Comparison of ENCODE assay signal across 8 mouse cellular contexts in the genomic region with DNA sequence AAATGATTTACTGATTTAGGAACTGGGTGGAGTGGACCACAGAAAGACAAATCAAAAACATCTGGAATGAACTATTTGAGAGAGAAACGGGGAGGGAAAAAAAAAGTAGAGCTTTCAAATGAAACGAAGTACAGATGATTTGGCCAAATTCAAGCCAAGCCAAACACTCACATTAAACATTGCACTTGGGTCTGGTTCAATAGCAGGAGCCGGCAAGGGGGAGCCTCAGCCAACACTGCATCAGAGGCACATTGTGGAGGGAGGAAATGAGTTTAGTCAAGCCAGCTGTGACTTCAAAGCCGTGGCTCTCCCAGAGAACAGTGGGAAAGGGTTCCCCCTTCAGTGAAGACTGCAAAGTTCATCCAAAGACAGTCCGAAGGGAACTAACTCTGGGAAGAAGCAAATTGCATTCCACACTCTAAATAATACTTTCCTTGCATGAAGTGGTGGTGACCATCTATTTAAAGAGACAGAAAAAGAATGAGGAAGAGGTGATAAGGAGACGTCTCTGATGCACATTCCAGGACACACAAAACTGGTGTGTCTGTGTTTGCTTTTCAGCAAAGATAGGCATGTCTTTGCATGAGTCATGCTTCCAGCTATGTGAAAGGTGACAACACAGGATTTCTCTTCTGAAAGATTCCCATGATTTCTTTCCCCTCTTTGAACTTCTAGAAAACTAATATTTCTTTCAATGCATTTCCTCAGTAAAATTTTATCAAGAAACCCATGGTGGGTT.
DNase-seq lines count a peak whose midpoint lies in the region; ATAC-seq lines count a peak whose summit lies in the region.

No protein-coding gene starts in this region.

- H3K27me3 ChIP-seq in liver, embryonic 12.5 days (replicated peaks), result no peaks in the 10 kb centered on the region
- no peaks in the 10 kb centered on the region for H3K27me3 ChIP-seq in kidney, embryonic 14.5 days (ENCODE audit: control insufficient read depth, insufficient read depth, low read length)

- H3K27ac ChIP-seq in liver, embryonic 12.5 days, result no peak overlapping the region
- no peak overlapping the region for H3K27ac ChIP-seq in kidney, embryonic 14.5 days (ENCODE audit: low read depth, low read length)

- H3K4me3 ChIP-seq in liver, embryonic 12.5 days, result no peak overlapping the region
- no peak overlapping the region for H3K4me3 ChIP-seq in kidney, embryonic 14.5 days (ENCODE audit: low read length)

- ATAC-seq in liver, embryonic 12.5 days, result no peak
- peak; percentile 96 for ATAC-seq in kidney, embryonic 14.5 days (ENCODE audit: low FRiP score, low TSS enrichment)
- no peak for ATAC-seq in CD4-positive, CD25-positive, alpha-beta regulatory T cell, adult 4 months

- H3K36me3 ChIP-seq in liver, embryonic 12.5 days, result no peaks in the 10 kb centered on the region
- no peaks in the 10 kb centered on the region for H3K36me3 ChIP-seq in kidney, embryonic 14.5 days (ENCODE audit: control insufficient read depth, insufficient read depth, low read length)

- H3K9me3 ChIP-seq in liver, embryonic 12.5 days (replicated peaks), result no peaks in the 10 kb centered on the region
- H3K9me3 ChIP-seq in kidney, embryonic 14.5 days (ENCODE audit: control insufficient read depth, low read length), result no peaks in the 10 kb centered on the region

- DNase-seq in liver, result peak; percentile 41
- DNase-seq in embryo, embryonic 9.5 days (ENCODE audit: extremely low spot score), result peak; percentile 51
- DNase-seq in heart, adult 8-10 months (ENCODE audit: low spot score), result peak; percentile 78
- peak; percentile 86 for DNase-seq in lung, postnatal 10 days
- DNase-seq in testis, postnatal 14 days (ENCODE audit: low spot score), result peak; percentile 39

- no peak overlapping the region for H3K4me2 ChIP-seq in liver, embryonic 12.5 days
- H3K4me2 ChIP-seq in kidney, embryonic 14.5 days (replicated peaks; ENCODE audit: low read depth, low read length), result no peak overlapping the region

- H3K9ac ChIP-seq in liver, embryonic 12.5 days, result no peak overlapping the region
- H3K9ac ChIP-seq in kidney, embryonic 14.5 days (ENCODE audit: low read depth, low read length), result no peak overlapping the region

- H3K4me1 ChIP-seq in liver, embryonic 12.5 days, result peaks cover 17% of the 10 kb centered on the region
- H3K4me1 ChIP-seq in kidney, embryonic 14.5 days (ENCODE audit: control insufficient read depth, insufficient read depth, low read length), result no peaks in the 10 kb centered on the region

- 21% methylated on average over 6 of the region's 6 CpGs for WGBS in liver, embryonic 12.5 days (ENCODE audit: insufficient replicate concordance)
- 23% methylated on average over 6 of the region's 6 CpGs for WGBS in kidney, embryonic 14.5 days
